Comparison of ENCODE assay signal across 14 mouse cellular contexts in the genomic region with DNA sequence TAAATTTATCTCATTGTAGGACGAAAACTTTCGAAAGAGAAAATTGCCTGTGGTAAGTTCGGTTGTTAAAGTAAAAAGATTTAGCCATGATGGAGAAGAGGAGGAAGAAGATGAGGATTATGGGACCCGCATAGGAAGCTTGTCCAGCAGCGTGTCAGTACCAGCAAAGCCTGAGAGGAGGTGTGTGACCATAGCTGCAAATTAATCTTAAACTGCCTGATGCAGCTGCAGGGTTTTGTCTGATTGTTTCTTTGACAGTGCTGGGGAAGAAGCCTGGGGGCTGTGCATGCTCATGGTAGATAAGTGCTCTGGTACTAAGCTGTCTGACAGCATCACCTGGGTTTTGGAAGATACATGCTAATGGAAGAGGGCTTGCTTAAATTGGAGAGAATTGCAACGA.
"Had no signal": no experiment of that assay in that cellular context is flagged by ENCODE, and none has a peak within 500 bp of the region (broad histone marks: within the 10 kb centered on the region; RNA-seq: fewer than 3 reads in every experiment).

No protein-coding gene starts in this region.

- H3K4me1 ChIP-seq: liver, embryonic 15.5 days; midbrain, embryonic 12.5 days; midbrain, embryonic 15.5 days; neural tube, embryonic 12.5 days; stomach, embryonic 15.5 days had no signal

- H3K27me3 ChIP-seq: liver, embryonic 15.5 days; midbrain, embryonic 12.5 days; midbrain, embryonic 15.5 days; neural tube, embryonic 12.5 days; stomach, embryonic 15.5 days had no signal

- H3K9me3 ChIP-seq: liver, embryonic 15.5 days; midbrain, embryonic 12.5 days; midbrain, embryonic 15.5 days; neural tube, embryonic 12.5 days; stomach, embryonic 15.5 days had no signal

- H3K4me3 ChIP-seq: liver, embryonic 15.5 days; midbrain, embryonic 12.5 days; midbrain, embryonic 15.5 days; neural tube, embryonic 12.5 days; stomach, embryonic 15.5 days had no signal

- DNase-seq: lung, adult 18-20 months; lung, embryonic 14.5 days; lung, postnatal 10 days; lung, postnatal 4 days; right cerebral cortex, postnatal 14 days; thymus, adult 2 months; thymus, postnatal 25 days; thymus, postnatal 4 days had no signal

- H3K9ac ChIP-seq: liver, embryonic 15.5 days; lung, embryonic 14.5 days; midbrain, embryonic 12.5 days; midbrain, embryonic 15.5 days; neural tube, embryonic 12.5 days; stomach, embryonic 15.5 days had no signal

- H3K27ac ChIP-seq: liver, embryonic 15.5 days; midbrain, embryonic 12.5 days; midbrain, embryonic 15.5 days; neural tube, embryonic 12.5 days; stomach, embryonic 15.5 days; stomach, postnatal 0 days had no signal

- H3K4me2 ChIP-seq: liver, embryonic 15.5 days; lung, embryonic 14.5 days; midbrain, embryonic 12.5 days; midbrain, embryonic 15.5 days; neural tube, embryonic 12.5 days; stomach, embryonic 15.5 days had no signal

- ATAC-seq: midbrain, embryonic 15.5 days had no signal
